Mouse (Mus musculus) mature B cell (primary cell): ENCODE data around the gene Nucks1.
"Not testable (repeated sequence)": the region's sequence is repeated elsewhere in the genome, so short reads cannot be mapped to it uniquely, and the experiment has no call there.

ENCODE experiments used
- in situ Hi-C: fragments of 300-500 bp; cut with MboI; formaldehyde crosslinking; loops from 2 replicates; pipeline ENCODE4 v1.14.3; 2019

Nucks1 gene

GRCm38 (mm10) chr1:131910001-131910648, at the start of gene Nucks1:
Gene Nucks1, plus strand, starts transcription at chr1:131910534.
- in situ Hi-C loops, result no loop called here

GRCm38 (mm10) chr1:131861811-131862210, 48.5 kb upstream of the Nucks1 start:
- in situ Hi-C loops, result no loop called here

- in situ Hi-C loops, result no loop called here
Observed at GRCm38 (mm10) chr1:131865596-131865995, 44.7 kb upstream of the Nucks1 start.

- in situ Hi-C loops, result no loop called here
Observed at GRCm38 (mm10) chr1:131866304-131866999, 43.9 kb upstream of the Nucks1 start.

GRCm38 (mm10) chr1:131867093-131867945, 43.0 kb upstream of the Nucks1 start, which contains the start of gene Rab29:
Gene Rab29, plus strand, starts transcription at chr1:131867224.
- in situ Hi-C loops, result no loop called here

GRCm38 (mm10) chr1:131867946-131868290, 42.4 kb upstream of the Nucks1 start:
- in situ Hi-C loops, result no loop called here

- in situ Hi-C loops, result no loop called here
Observed at GRCm38 (mm10) chr1:131869561-131869960, 40.8 kb upstream of the Nucks1 start.

GRCm38 (mm10) chr1:131872856-131873255, 37.5 kb upstream of the Nucks1 start:
- in situ Hi-C loops, result no loop called here

- in situ Hi-C loops, result no loop called here
Observed at GRCm38 (mm10) chr1:131879816-131880215, 30.5 kb upstream of the Nucks1 start.

GRCm38 (mm10) chr1:131882787-131883186, 27.5 kb upstream of the Nucks1 start:
- in situ Hi-C loops, result no loop called here

- in situ Hi-C loops, result no loop called here
Observed at GRCm38 (mm10) chr1:131886173-131886572, 24.2 kb upstream of the Nucks1 start.

- in situ Hi-C loops, result no loop called here
Observed at GRCm38 (mm10) chr1:131886641-131887040, 23.7 kb upstream of the Nucks1 start.

- in situ Hi-C loops, result no loop called here
Observed at GRCm38 (mm10) chr1:131890043-131890658, 20.2 kb upstream of the Nucks1 start.

- in situ Hi-C loops, result no loop called here
Observed at GRCm38 (mm10) chr1:131891436-131891835, 18.9 kb upstream of the Nucks1 start.

- in situ Hi-C loops, result no loop called here
Observed at GRCm38 (mm10) chr1:131902679-131903078, 7.7 kb upstream of the Nucks1 start.

- in situ Hi-C loops, result no loop called here
Observed at GRCm38 (mm10) chr1:131903251-131903650, 7.1 kb upstream of the Nucks1 start.

- in situ Hi-C loops, result no loop called here
Observed at GRCm38 (mm10) chr1:131905497-131905896, 4.8 kb upstream of the Nucks1 start.

GRCm38 (mm10) chr1:131908456-131908855, 1.9 kb upstream of the Nucks1 start:
- in situ Hi-C loops, result no loop called here

- in situ Hi-C loops, result not testable (repeated sequence)
Observed at GRCm38 (mm10) chr1:131909236-131909635, 1.1 kb upstream of the Nucks1 start.

- in situ Hi-C loops, result no loop called here
Observed at GRCm38 (mm10) chr1:131910674-131911558, 582 bp downstream of the Nucks1 start.

GRCm38 (mm10) chr1:131917634-131918033, 7.3 kb downstream of the Nucks1 start:
- in situ Hi-C loops, result no loop called here
